Mouse (Mus musculus): ENCODE results near the gene Trim65. TPM values are rescaled to one million over a fixed set of nuclear protein-coding genes. Genes with fewer than 3 reads are reported as not detected.

Gene Trim65
- polyA plus RNA-seq, 1 experiment from 2014 or later = 1.9 TPM

GRCm38 (mm10) chr11:116117241-116117640 is 13.7 kb downstream of the Trim65 start:
- 79% methylated on average over 12 of the region's 12 CpGs for WGBS

DNA sequence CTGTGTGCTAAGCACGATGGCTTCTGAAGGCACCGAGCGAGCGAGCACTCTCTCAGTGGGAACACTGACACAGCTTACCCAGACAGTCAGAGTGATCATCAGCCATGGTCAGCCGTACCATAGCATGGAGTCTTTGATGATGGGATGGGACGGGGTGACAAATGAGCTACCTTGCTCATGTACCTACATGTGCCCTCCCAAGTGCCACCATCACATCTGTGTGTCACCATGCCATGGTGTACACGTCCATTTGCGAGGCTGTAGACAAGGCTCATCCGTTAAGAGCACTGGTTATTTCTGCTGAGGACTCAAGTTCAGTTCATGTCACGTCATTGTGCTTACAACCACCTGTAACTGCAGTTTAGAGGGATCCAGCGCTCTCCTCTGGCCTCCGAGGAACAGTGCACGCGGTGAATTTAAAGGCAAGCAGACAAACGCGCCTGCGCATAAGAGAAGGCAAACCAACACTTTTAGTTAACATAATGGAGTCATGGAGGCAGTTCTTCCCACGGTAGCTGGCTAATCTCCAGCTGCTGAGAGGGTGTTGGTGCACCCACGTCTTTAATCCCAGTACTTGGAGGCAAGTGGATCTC is 19.2 kb downstream of the Trim65 start:
- H3K36me3 ChIP-seq = no peaks in the 10 kb centered on the region
- H3K27me3 ChIP-seq = peaks cover 56% of the 10 kb centered on the region
- no peak overlapping the region for H3K27ac ChIP-seq
- peaks cover 37% of the 10 kb centered on the region for H3K4me1 ChIP-seq (replicated peaks)
- WGBS = 85% methylated on average over 19 of the region's 19 CpGs
- ATAC-seq (ENCODE audit: low FRiP score) = no peak
- H3K9ac ChIP-seq = no peak overlapping the region
- no peak overlapping the region for H3K4me2 ChIP-seq
- no peaks in the 10 kb centered on the region for H3K9me3 ChIP-seq
- H3K4me3 ChIP-seq = no peak overlapping the region

More at GRCm38 (mm10) chr11:116117241-116117640, 13.7 kb downstream of the Trim65 start:
- ATAC-seq (ENCODE audit: low FRiP score) = no peak
- H3K4me2 ChIP-seq = no peak overlapping the region
- no peaks in the 10 kb centered on the region for H3K36me3 ChIP-seq
- H3K27me3 ChIP-seq = peaks cover under 1% of the 10 kb centered on the region
- no peaks in the 10 kb centered on the region for H3K4me1 ChIP-seq (replicated peaks)
- H3K4me3 ChIP-seq = no peak overlapping the region
- H3K9me3 ChIP-seq = no peaks in the 10 kb centered on the region
- no peak overlapping the region for H3K27ac ChIP-seq
- no peak overlapping the region for H3K9ac ChIP-seq

GRCm38 (mm10) chr11:116111067-116111466 is 19.9 kb downstream of the Trim65 start:
- no peak overlapping the region for H3K27ac ChIP-seq
- 79% methylated on average over 4 of the region's 4 CpGs for WGBS
- peaks cover 63% of the 10 kb centered on the region for H3K27me3 ChIP-seq

GRCm38 (mm10) chr11:116110540-116110939 is 20.4 kb downstream of the Trim65 start:
- Histone ChIP-seq H3K4me1 (replicated peaks) (peaks cover 47% of the 10 kb centered on the region), H3K9ac (peak overlapping the region; percentile 63; the same call in 1 of the 2 replicates), H3K27ac (no peak overlapping the region), H3K4me3 (peak overlapping the region; percentile 40), H3K4me2 (peak overlapping the region; percentile 57), H3K27me3 (peaks cover 68% of the 10 kb centered on the region), H3K36me3 (no peaks in the 10 kb centered on the region), H3K9me3 (no peaks in the 10 kb centered on the region)
- ATAC-seq (ENCODE audit: low FRiP score) = no peak
- 35% methylated on average over 10 of the region's 10 CpGs for WGBS

More at GRCm38 (mm10) chr11:116111067-116111466, 19.9 kb downstream of the Trim65 start:
- H3K9ac ChIP-seq = no peak overlapping the region
- H3K4me2 ChIP-seq = no peak overlapping the region
- no peak overlapping the region for H3K4me3 ChIP-seq
- no peaks in the 10 kb centered on the region for H3K36me3 ChIP-seq
- no peaks in the 10 kb centered on the region for H3K9me3 ChIP-seq
- no peak for ATAC-seq (ENCODE audit: low FRiP score)
- peaks cover 44% of the 10 kb centered on the region for H3K4me1 ChIP-seq (replicated peaks)

- Histone ChIP-seq H3K9me3 (no peaks in the 10 kb centered on the region), H3K36me3 (no peaks in the 10 kb centered on the region), H3K4me1 (replicated peaks) (peaks cover 47% of the 10 kb centered on the region), H3K27me3 (peaks cover 70% of the 10 kb centered on the region), H3K27ac (no peak overlapping the region), H3K4me3 (peak overlapping the region; percentile 40), H3K4me2 (peak overlapping the region; percentile 57), H3K9ac (peak overlapping the region; percentile 63)
- no peak for ATAC-seq (ENCODE audit: low FRiP score)
- WGBS = 1% methylated on average over 34 of the region's 35 CpGs
Observed at GRCm38 (mm10) chr11:116110131-116110530, 20.8 kb downstream of the Trim65 start.

- H3K4me2 ChIP-seq = peak overlapping the region; percentile 57
- peaks cover 70% of the 10 kb centered on the region for H3K27me3 ChIP-seq
- H3K9ac ChIP-seq = peak overlapping the region; percentile 63
- ATAC-seq (ENCODE audit: low FRiP score) = no peak
- peak overlapping the region; percentile 40 for H3K4me3 ChIP-seq
- H3K27ac ChIP-seq = no peak overlapping the region
- H3K9me3 ChIP-seq = no peaks in the 10 kb centered on the region
- H3K4me1 ChIP-seq (replicated peaks) = peaks cover 48% of the 10 kb centered on the region
- no peaks in the 10 kb centered on the region for H3K36me3 ChIP-seq
- 3% methylated on average over 70 of the region's 70 CpGs for WGBS
Observed at GRCm38 (mm10) chr11:116109441-116110081, 21.4 kb downstream of the Trim65 start.

DNA sequence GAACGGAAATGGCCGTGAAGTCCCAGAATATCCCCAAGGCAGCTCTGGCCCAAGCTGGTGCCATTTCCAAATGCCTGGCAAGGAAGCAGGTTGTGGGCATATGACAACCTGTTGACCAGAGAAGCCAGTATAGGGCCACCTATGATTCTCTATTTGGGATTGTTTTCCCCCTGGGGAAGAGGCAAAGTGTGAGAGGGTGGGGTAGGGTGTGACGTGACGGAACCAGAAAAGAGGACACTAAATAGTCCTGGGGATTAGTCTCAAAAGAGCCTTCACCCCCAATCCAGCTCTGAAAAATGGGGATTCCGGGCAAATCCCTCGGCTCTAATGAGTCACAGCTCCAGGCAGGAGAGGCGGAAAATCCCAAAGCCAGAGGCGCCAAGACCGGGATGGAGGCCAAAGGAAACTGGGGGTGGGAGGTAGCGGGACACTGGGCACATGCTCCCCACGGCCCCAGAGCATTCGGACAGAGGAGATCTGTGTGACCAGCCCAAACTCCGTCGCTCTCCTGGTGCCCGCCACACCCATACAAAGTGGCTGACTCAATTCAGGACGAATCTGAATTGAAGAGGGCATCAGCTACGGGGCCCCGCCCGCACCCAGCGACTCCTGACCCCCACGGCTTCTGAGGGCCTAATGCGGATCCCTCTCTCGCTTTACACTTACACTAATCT is 22.3 kb downstream of the Trim65 start:
- Histone ChIP-seq H3K4me1 (replicated peaks) (peaks cover 57% of the 10 kb centered on the region), H3K27me3 (peaks cover 70% of the 10 kb centered on the region), H3K4me2 (peak overlapping the region; percentile 57), H3K4me3 (peak overlapping the region; percentile 40; the same call in 1 of the 2 replicates), H3K27ac (no peak overlapping the region), H3K36me3 (no peaks in the 10 kb centered on the region), H3K9me3 (no peaks in the 10 kb centered on the region), H3K9ac (0 out of 2 replicates have a peak overlapping the region, but pooled peaks have one; percentile 19)
- ATAC-seq (ENCODE audit: low FRiP score) = no peak
- WGBS = 5% methylated on average over 23 of the region's 23 CpGs

- no peak overlapping the region for H3K9ac ChIP-seq
- H3K4me2 ChIP-seq = no peak overlapping the region
- no peaks in the 10 kb centered on the region for H3K9me3 ChIP-seq
- no peak overlapping the region for H3K27ac ChIP-seq
- 11% methylated on average over 19 of the region's 19 CpGs for WGBS
- no peak overlapping the region for H3K4me3 ChIP-seq
- peaks cover 61% of the 10 kb centered on the region for H3K4me1 ChIP-seq (replicated peaks)
- H3K36me3 ChIP-seq = no peaks in the 10 kb centered on the region
- H3K27me3 ChIP-seq = peaks cover 70% of the 10 kb centered on the region
- no peak for ATAC-seq (ENCODE audit: low FRiP score)
Observed at GRCm38 (mm10) chr11:116107777-116108285, 23.1 kb downstream of the Trim65 start.

DNA sequence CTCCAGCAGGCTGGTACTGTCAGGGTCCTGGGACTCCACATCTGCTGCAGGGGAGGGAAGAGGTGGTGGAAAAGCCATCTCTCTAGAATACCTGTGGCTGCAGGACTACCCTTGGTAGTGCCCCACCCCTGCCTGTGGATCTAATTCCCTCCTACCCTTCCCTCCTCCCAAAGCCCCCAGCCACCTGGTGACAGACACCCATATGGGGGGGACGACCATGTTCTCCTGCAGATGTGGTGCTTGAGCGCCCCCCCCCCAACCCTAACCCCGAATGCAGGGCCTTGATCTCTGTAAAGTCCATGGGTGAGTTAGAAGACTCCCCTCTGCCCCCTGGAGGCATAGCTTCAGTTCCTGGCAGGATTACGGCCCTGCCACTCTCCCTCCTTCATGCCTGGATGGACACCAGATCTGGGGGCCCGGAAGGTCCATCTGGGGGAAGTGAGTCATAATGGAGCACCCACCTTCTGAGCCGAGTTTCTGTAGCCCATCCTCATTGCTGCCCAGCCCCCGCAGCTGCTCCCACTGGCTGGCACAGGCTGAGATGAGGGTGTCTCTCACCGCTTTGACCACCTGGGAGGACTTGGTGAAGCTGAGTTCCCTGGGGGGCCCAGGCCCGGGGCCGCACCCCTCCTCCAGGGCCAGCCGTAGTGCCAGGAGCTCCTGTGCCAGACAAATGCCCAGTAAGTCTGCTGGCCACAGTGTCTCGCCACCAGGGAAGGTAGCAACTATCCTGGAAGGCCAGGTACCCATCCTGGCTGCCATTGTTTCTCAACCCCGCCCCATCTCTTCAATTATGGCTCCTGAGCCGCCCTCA is 23.8 kb downstream of the Trim65 start:
- Histone ChIP-seq H3K4me1 (replicated peaks) (peaks cover 64% of the 10 kb centered on the region), H3K4me2 (no peak overlapping the region), H3K27me3 (peaks cover 69% of the 10 kb centered on the region), H3K36me3 (no peaks in the 10 kb centered on the region), H3K27ac (no peak overlapping the region), H3K4me3 (no peak overlapping the region), H3K9ac (no peak overlapping the region), H3K9me3 (no peaks in the 10 kb centered on the region)
- no peak for ATAC-seq (ENCODE audit: low FRiP score)
- WGBS = 15% methylated on average over 14 of the region's 14 CpGs

- no peaks in the 10 kb centered on the region for H3K9me3 ChIP-seq
- H3K27me3 ChIP-seq = peaks cover 60% of the 10 kb centered on the region
- peaks cover 72% of the 10 kb centered on the region for H3K4me1 ChIP-seq (replicated peaks)
- ATAC-seq (ENCODE audit: low FRiP score) = no peak
- H3K4me2 ChIP-seq = peak overlapping the region; percentile 24; the same call in 1 of the 2 replicates
- H3K36me3 ChIP-seq = no peaks in the 10 kb centered on the region
- 0 out of 2 replicates have a peak overlapping the region, but pooled peaks have one; percentile 29 for H3K9ac ChIP-seq
- WGBS = 25% methylated on average over 32 of the region's 32 CpGs
- no peak overlapping the region for H3K27ac ChIP-seq
- 0 out of 2 replicates have a peak overlapping the region, but pooled peaks have one; percentile 2 for H3K4me3 ChIP-seq
Observed at GRCm38 (mm10) chr11:116106154-116106962, 24.6 kb downstream of the Trim65 start.

- Histone ChIP-seq H3K9me3 (no peaks in the 10 kb centered on the region), H3K4me1 (replicated peaks) (peaks cover 66% of the 10 kb centered on the region), H3K36me3 (no peaks in the 10 kb centered on the region), H3K27ac (no peak overlapping the region), H3K4me2 (no peak overlapping the region), H3K27me3 (peaks cover 48% of the 10 kb centered on the region), H3K9ac (no peak overlapping the region), H3K4me3 (no peak overlapping the region)
- ATAC-seq (ENCODE audit: low FRiP score) = no peak
- WGBS = 93% methylated on average over 2 of the region's 2 CpGs
Observed at GRCm38 (mm10) chr11:116105065-116105464, 25.9 kb downstream of the Trim65 start.

Data from hindbrain, embryonic 13.5 days (tissue).